Mouse (Mus musculus) hindbrain, embryonic 16.5 days (tissue): Measurements from ENCODE around the gene Olfr702. TPM values are rescaled to one million over a fixed set of nuclear protein-coding genes. Genes with fewer than 3 reads are reported as not detected.

Experiments
- polyA plus RNA-seq: library from polyadenylated mRNA; unstranded; fragments of >200 nt; fragmentation: Nextera tagmentation; extraction: Ambion mirVana; gene quantifications from 2 replicates; pipeline ENCODE4 v1.2.1, GENCODE M21; 2015

Gene Olfr702
- polyA plus RNA-seq, 1 experiment from 2014 or later: not detected

Other genes starting within 250 kb of the Olfr702 start
- gene Olfr693, start 153.3 kb downstream of the Olfr702 start, polyA plus RNA-seq: not detected in 2 replicates
- gene Olfr694, start 142.1 kb downstream of the Olfr702 start, polyA plus RNA-seq: not detected in 2 replicates
- gene Olfr695, start 117.5 kb downstream of the Olfr702 start, polyA plus RNA-seq: not detected in 2 replicates
- gene Olfr697, start 91.5 kb downstream of the Olfr702 start, polyA plus RNA-seq: not detected in 2 replicates
- gene Olfr698, start 78.5 kb downstream of the Olfr702 start, polyA plus RNA-seq: not detected in 2 replicates
- gene Olfr699, start 40.7 kb downstream of the Olfr702 start, polyA plus RNA-seq: not detected in 2 replicates
- gene Olfr700, start 25.1 kb downstream of the Olfr702 start, polyA plus RNA-seq: not detected in 2 replicates
- gene Olfr701, start 19.8 kb downstream of the Olfr702 start, polyA plus RNA-seq: not detected in 2 replicates
- gene Olfr703, start 9.5 kb upstream of the Olfr702 start, polyA plus RNA-seq: not detected in 2 replicates
- gene Olfr704, start 29.3 kb upstream of the Olfr702 start, polyA plus RNA-seq: not detected in 2 replicates
- gene Olfr705, start 43.0 kb upstream of the Olfr702 start, polyA plus RNA-seq: not detected in 2 replicates
- gene Olfr706, start 54.3 kb upstream of the Olfr702 start, polyA plus RNA-seq: not detected in 2 replicates
- gene Olfr707, start 67.3 kb upstream of the Olfr702 start, polyA plus RNA-seq: not detected in 2 replicates
- not detected in 2 replicates for gene Olfr1532-ps1, start 74.1 kb upstream of the Olfr702 start, polyA plus RNA-seq
- not detected in 2 replicates for gene Olfr709-ps1, start 98.3 kb upstream of the Olfr702 start, polyA plus RNA-seq
- not detected in 2 replicates for gene Olfr710, start 114.4 kb upstream of the Olfr702 start, polyA plus RNA-seq
- not detected in 2 replicates for gene Olfr6, start 130.0 kb upstream of the Olfr702 start, polyA plus RNA-seq
- gene Olfr711, start 141.6 kb upstream of the Olfr702 start, polyA plus RNA-seq: not detected in 2 replicates
- not detected in 2 replicates for gene Olfr2, start 172.2 kb upstream of the Olfr702 start, polyA plus RNA-seq
- not detected in 2 replicates for gene Olfr713, start 197.3 kb upstream of the Olfr702 start, polyA plus RNA-seq
- not detected in 2 replicates for gene Olfr714, start 237.1 kb upstream of the Olfr702 start, polyA plus RNA-seq